Mouse (Mus musculus): ENCODE measurements around the gene Unc5cl. TPM values are rescaled to one million over a fixed set of nuclear protein-coding genes. Genes with fewer than 3 reads are reported as not detected.

Unc5cl gene
- polyA plus RNA-seq, 1 experiment from 2014 or later = 0.23 TPM

DNA sequence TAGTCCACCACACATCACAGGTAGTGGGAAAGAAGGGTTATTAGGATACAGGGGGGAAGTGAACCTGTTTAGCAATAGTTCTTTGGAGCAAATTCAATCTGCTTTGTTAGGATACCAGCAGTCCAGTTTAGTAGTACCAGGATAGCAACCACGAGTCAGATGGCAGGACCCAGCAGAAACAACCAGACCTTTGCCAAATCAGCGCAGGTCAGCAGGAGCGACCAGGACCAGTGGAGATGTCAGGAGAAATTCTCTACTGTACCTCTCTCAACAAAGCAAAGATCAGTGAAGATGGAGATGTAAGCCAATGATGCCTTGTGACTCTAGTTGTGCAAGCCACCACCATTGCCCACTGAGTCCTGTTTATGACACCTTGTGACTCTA is 97.8 kb downstream of the Unc5cl start:
- no peaks in the 10 kb centered on the region for H3K9me3 ChIP-seq
- no peaks in the 10 kb centered on the region for H3K36me3 ChIP-seq
- ATAC-seq = no peak
- H3K27me3 ChIP-seq = no peaks in the 10 kb centered on the region
- H3K27ac ChIP-seq = no peak overlapping the region
- H3K4me1 ChIP-seq (replicated peaks) = no peaks in the 10 kb centered on the region
- no peak overlapping the region for H3K9ac ChIP-seq (replicated peaks)
- no peak overlapping the region for H3K4me2 ChIP-seq (replicated peaks)
- WGBS = 90% methylated on average over 3 of the region's 3 CpGs
- no peak overlapping the region for H3K4me3 ChIP-seq (replicated peaks)

DNA sequence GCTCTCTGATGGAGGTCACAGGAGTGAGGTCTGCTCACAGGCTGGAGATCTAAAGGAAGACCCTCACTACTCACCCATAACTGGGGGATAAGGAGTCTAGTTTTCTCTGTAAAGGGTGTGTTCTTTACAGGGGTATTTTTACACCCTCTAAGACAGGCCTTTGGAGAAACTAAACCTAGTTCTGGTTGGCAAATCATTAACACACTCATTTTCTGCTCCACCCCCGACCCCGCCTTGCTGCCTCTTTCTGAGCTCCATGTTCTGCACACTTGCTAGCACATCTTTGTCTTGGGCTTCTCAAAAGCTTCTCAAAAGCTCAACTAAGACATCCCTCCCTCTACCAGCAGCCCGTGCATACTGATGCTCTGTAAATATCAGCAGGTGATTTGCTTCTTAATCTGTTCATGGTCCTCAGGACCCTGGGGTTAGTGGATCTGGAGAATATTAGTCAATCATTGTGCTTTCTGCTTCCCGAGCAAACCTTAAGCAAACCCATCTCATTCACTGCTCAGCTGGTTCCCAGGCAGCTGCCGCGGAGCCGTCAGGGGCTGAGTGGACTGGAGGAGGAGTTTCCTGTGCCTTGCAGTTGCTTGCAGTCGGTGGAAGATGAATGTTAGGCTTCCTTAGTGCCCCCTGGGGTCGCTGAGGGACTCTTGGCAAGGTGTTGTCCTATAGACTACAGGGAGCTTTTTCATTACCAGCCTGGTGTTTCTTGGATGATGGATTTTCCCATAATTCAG is 101.7 kb downstream of the Unc5cl start:
- Histone ChIP-seq H3K9ac (replicated peaks) (no peak overlapping the region), H3K4me2 (replicated peaks) (no peak overlapping the region), H3K36me3 (no peaks in the 10 kb centered on the region), H3K9me3 (no peaks in the 10 kb centered on the region), H3K4me3 (replicated peaks) (no peak overlapping the region), H3K4me1 (replicated peaks) (no peaks in the 10 kb centered on the region), H3K27ac (no peak overlapping the region), H3K27me3 (no peaks in the 10 kb centered on the region)
- WGBS = 38% methylated on average over 9 of the region's 9 CpGs
- ATAC-seq = no peak

DNA sequence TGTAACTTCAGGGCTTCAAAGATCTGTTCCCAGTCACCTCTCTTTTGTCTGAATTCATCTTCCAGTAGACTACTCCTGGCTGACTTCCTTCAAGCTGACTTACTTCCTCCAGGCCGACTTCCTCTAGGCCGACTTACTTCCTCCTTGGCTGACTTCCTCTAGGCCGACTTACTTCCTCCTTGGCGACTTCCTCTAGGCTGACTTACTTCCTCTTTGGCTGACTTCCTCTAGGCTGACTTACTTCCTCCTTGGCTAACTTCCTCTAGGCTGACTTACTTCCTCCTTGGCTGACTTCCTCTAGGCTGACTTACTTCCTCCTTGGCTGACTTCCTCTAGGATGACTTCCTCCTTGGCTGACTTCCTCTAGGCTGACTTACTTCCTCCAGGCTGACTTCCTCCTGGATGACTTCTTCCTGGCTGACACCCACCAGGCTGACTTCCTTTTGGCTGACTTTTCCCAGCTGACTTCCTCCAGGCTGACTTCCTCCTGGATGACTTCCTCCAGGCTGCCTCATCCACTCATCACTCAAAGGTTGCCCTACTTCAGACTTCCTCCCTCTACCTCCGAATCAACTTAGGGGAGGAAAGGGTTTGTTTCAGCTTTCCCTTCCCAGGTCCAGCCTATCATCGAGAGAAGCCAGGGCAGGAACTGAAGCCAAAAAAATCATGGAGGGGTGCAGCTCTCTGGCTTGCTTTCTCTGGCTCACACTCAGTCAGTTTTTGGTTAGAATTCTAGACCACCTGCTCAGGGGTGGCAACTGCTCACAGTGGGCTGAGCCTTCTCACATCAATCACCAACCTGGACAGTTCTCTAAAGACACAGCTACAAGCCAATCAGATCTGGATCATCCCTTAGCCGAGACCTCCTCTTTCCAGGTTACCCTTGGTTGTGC is 103.4 kb downstream of the Unc5cl start:
- Histone ChIP-seq H3K27me3 (no peaks in the 10 kb centered on the region), H3K4me3 (replicated peaks) (no peak overlapping the region), H3K9ac (replicated peaks) (no peak overlapping the region), H3K4me2 (replicated peaks) (no peak overlapping the region), H3K36me3 (no peaks in the 10 kb centered on the region), H3K27ac (no peak overlapping the region), H3K4me1 (replicated peaks) (no peaks in the 10 kb centered on the region), H3K9me3 (no peaks in the 10 kb centered on the region)
- ATAC-seq = no peak
- WGBS = 89% methylated on average over 7 of the region's 7 CpGs

DNA sequence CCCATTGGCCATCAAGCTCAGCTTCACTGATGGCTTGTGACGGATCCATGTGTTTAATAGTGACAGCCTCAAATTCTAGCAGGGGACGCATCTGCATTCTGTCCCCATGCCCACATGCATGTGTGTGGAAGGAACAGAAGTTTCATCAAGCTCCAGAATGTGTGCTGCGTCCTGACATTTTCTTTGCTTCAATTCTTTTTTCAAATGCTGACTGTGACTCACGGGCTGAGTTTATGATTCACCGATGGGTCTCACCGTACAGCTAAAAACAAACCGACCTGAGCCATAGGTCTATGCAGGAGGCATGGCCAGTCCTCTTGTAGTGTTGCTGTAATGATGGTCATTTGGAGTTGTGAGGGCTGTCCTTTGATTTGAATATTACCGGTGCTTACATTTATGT is 110.2 kb downstream of the Unc5cl start:
- 91% methylated on average over 8 of the region's 8 CpGs for WGBS
- H3K4me3 ChIP-seq (replicated peaks) = no peak overlapping the region
- no peak overlapping the region for H3K27ac ChIP-seq
- H3K4me1 ChIP-seq (replicated peaks) = no peaks in the 10 kb centered on the region
- H3K4me2 ChIP-seq (replicated peaks) = no peak overlapping the region
- H3K9me3 ChIP-seq = no peaks in the 10 kb centered on the region
- no peaks in the 10 kb centered on the region for H3K36me3 ChIP-seq
- H3K27me3 ChIP-seq = no peaks in the 10 kb centered on the region
- ATAC-seq = no peak
- H3K9ac ChIP-seq (replicated peaks) = no peak overlapping the region

DNA sequence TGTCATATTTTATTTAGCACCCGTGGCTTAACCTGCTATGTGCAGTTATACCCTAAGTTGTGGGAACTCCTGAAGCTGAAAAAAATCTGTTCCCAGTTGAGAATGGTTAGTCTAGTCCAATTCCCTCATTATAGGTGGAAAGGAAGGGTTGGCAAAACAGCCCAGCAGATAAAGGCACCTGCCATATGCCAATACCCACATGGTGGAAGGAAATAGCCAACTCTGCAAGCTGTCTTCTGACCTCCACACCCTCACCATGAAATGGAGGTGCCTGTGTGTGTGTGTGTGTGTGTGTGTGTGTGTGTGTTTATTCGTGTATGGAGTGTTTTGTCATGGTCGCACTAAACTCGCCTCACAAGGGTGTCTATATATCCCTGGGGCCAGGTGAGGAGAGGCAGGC is 115.0 kb downstream of the Unc5cl start:
- Histone ChIP-seq H3K4me1 (replicated peaks) (no peaks in the 10 kb centered on the region), H3K27ac (no peak overlapping the region), H3K9ac (replicated peaks) (no peak overlapping the region), H3K36me3 (no peaks in the 10 kb centered on the region), H3K4me2 (replicated peaks) (no peak overlapping the region), H3K4me3 (replicated peaks) (no peak overlapping the region), H3K27me3 (no peaks in the 10 kb centered on the region), H3K9me3 (no peaks in the 10 kb centered on the region)
- WGBS = 86% methylated on average over 4 of the region's 4 CpGs
- ATAC-seq = no peak

DNA sequence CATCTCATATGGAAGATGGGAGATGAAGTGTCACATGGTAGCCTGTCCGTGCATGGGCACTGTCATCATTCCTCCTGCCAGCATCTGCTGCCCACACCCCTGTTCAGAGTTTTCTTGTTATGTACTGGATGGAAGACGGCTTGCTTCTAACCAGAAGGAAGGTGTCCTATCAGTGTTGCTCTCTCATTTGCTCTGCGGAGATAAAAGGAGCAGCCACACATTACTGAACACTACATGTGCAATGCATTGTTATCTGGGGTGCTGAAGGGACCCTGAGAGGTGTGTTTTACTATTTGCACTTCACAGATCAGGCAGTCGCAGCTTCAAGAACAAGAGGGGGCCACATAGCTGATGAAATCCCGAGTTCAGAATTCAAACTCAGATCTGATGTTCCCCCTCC is 126.5 kb downstream of the Unc5cl start:
- H3K9me3 ChIP-seq = no peaks in the 10 kb centered on the region
- H3K9ac ChIP-seq (replicated peaks) = no peak overlapping the region
- no peaks in the 10 kb centered on the region for H3K27me3 ChIP-seq
- H3K4me3 ChIP-seq (replicated peaks) = no peak overlapping the region
- no peaks in the 10 kb centered on the region for H3K36me3 ChIP-seq
- ATAC-seq = no peak
- no peak overlapping the region for H3K27ac ChIP-seq
- WGBS = 86% methylated on average over 5 of the region's 5 CpGs
- H3K4me2 ChIP-seq (replicated peaks) = no peak overlapping the region
- H3K4me1 ChIP-seq (replicated peaks) = peaks cover 4% of the 10 kb centered on the region; the same call in 1 of the 2 replicates

DNA sequence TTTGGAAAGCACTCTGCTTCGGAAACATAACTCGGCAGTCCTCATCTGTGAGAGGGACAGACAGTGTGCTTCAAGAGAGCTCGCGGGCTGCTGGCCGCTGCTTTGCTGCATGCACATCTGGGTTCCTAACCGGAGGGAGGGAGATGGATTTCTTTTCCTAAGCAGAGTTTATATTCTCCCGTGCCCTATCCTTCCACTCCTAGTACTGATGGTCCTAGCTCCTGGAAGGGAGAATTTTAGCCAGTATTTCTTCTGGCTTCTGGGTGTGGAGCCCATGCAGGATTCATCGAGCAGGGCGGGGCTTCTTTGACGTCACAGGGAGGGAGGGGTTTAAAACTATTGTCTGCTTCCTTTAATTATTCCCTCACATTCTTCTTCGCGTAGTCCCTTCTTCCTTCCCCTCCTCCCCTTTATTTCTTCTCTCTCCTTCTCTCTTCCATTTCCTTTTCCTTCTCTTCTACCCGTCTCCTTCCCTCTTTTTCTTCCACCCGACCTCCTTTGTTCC is 127.8 kb downstream of the Unc5cl start:
- peak overlapping the region; percentile 17; the same call in 1 of the 2 replicates for H3K27ac ChIP-seq
- H3K27me3 ChIP-seq = no peaks in the 10 kb centered on the region
- H3K36me3 ChIP-seq = no peaks in the 10 kb centered on the region
- H3K9me3 ChIP-seq = no peaks in the 10 kb centered on the region
- ATAC-seq = 0 out of 2 replicates have a peak, but pooled peaks have one; percentile 43
- peaks cover 6% of the 10 kb centered on the region; the same call in 1 of the 2 replicates for H3K4me1 ChIP-seq (replicated peaks)
- peak overlapping the region; percentile 27 for H3K4me3 ChIP-seq (replicated peaks)
- 0 out of 2 replicates have a peak overlapping the region, but pooled peaks have one; percentile 12 for H3K9ac ChIP-seq (replicated peaks)
- H3K4me2 ChIP-seq (replicated peaks) = peak overlapping the region; percentile 42
- WGBS = 49% methylated on average over 14 of the region's 14 CpGs

DNA sequence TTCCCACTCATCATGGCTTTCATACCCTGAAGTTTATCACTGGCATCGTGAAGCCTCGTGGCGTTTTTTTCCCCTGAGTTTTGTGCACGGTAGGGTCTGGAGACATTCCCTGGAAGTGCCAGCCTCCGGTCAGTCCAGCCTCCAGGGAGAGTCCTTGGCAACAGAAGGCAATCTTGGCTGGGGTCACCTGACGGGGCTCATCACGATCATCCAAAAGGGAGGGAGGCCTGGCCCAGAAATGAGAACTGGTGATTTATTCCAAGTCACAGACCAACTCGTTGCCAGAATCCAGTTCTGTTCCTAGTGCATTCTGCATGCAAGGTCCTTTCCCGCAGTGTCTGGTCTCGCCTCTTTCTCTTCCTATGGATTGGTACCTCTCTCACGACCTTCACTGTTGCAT is 128.7 kb downstream of the Unc5cl start:
- no peak overlapping the region for H3K4me2 ChIP-seq (replicated peaks)
- no peak overlapping the region for H3K4me3 ChIP-seq (replicated peaks)
- H3K9me3 ChIP-seq = no peaks in the 10 kb centered on the region
- H3K9ac ChIP-seq (replicated peaks) = no peak overlapping the region
- H3K36me3 ChIP-seq = no peaks in the 10 kb centered on the region
- 83% methylated on average over 11 of the region's 11 CpGs for WGBS
- peaks cover 6% of the 10 kb centered on the region; the same call in 1 of the 2 replicates for H3K4me1 ChIP-seq (replicated peaks)
- no peak for ATAC-seq
- no peaks in the 10 kb centered on the region for H3K27me3 ChIP-seq
- no peak overlapping the region for H3K27ac ChIP-seq

DNA sequence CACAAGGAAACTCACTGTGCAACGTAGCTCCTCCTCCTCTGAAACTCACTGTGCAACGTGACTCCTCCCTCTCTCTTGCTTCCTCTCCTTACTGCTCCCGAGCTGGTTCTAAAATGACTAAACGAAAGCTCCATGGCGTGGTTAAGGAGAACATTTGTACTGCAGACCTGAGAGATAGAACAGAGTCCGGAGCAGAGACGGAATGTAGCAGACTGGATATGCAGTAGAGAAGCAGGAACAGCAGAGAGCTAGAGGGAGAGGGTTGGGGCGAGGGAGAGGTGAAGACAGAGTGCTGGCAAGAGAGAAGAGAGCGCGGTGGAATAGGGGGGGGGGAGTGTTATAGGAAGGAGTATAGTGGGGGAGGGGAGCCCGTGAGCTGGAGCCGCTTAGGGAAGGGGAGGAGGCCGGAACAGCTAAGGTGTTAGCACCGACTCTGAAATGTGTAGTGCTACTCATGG is 131.2 kb downstream of the Unc5cl start:
- peak; percentile 80 for ATAC-seq
- no peaks in the 10 kb centered on the region for H3K36me3 ChIP-seq
- no peak overlapping the region for H3K27ac ChIP-seq
- no peaks in the 10 kb centered on the region for H3K9me3 ChIP-seq
- H3K27me3 ChIP-seq = no peaks in the 10 kb centered on the region
- WGBS = 15% methylated on average over 14 of the region's 14 CpGs
- H3K4me1 ChIP-seq (replicated peaks) = peaks cover 6% of the 10 kb centered on the region; the same call in 1 of the 2 replicates
- no peak overlapping the region for H3K9ac ChIP-seq (replicated peaks)
- H3K4me2 ChIP-seq (replicated peaks) = peak overlapping the region; percentile 48
- peak overlapping the region; percentile 15 for H3K4me3 ChIP-seq (replicated peaks)

DNA sequence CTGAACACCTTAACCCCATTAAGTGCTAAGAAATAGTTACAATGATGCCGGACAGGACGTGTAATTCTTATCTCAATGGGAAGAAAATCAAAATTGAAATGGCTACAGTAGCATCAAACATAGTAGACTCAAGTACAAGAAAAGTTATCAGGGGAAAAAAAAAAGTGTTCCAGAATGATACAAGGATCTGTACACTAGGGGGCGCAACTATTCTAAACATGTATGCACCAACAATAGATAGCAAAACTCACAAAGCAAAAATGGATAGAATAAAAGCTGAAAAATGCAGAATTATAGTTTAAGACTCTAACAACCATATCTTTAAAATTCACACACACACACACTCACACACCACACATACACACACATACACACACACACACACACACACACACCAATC is 134.0 kb downstream of the Unc5cl start:
- ATAC-seq = no peak
- no peak overlapping the region for H3K27ac ChIP-seq
- no peak overlapping the region for H3K4me2 ChIP-seq (replicated peaks)
- no peaks in the 10 kb centered on the region for H3K9me3 ChIP-seq
- H3K9ac ChIP-seq (replicated peaks) = no peak overlapping the region
- H3K4me3 ChIP-seq (replicated peaks) = no peak overlapping the region
- peaks cover 6% of the 10 kb centered on the region; the same call in 1 of the 2 replicates for H3K4me1 ChIP-seq (replicated peaks)
- H3K27me3 ChIP-seq = no peaks in the 10 kb centered on the region
- 48% methylated on average over 3 of the region's 3 CpGs for WGBS
- H3K36me3 ChIP-seq = no peaks in the 10 kb centered on the region

All from midbrain, embryonic 13.5 days (tissue).